Mouse (Mus musculus) liver, embryonic 16.5 days (tissue): ENCODE data around the gene Hist1h4c. TPM values are rescaled to one million over a fixed set of nuclear protein-coding genes. Genes with fewer than 3 reads are reported as not detected.
A peak's percentile ranks its signal among the peaks of the same experiment; 100 is the strongest.
"Not testable (repeated sequence)": the region's sequence is repeated elsewhere in the genome, so short reads cannot be mapped to it uniquely, and the experiment has no call there.

Experiments
- ATAC-seq: fragments of 200-750 bp; cut with Nextera tagmentation; 2 replicates; pipeline ENCODE4 v1.8.0; 2017; ENCODE audit warnings: low read depth, mild to moderate bottlenecking, moderate number of reproducible peaks, moderate library complexity
- H3K27ac ChIP-seq: fragments of 300-500 bp; sonication (generic); 2 replicates; pipeline ENCODE4 v1.5.1; 2014; ENCODE audit warnings: mild to moderate bottlenecking, low read length
- H3K27me3 ChIP-seq: fragments of 300-500 bp; sonication (generic); 2 replicates; pipeline ENCODE4 v1.6.1; 2014; ENCODE audit warnings: low read depth, low read length, mixed read lengths; ENCODE audit not compliant: control insufficient read depth, insufficient read depth
- H3K36me3 ChIP-seq: fragments of 300-500 bp; sonication (generic); 2 replicates; pipeline ENCODE4 v1.6.1; 2014; ENCODE audit warnings: mild to moderate bottlenecking; ENCODE audit not compliant: control insufficient read depth, insufficient read depth
- H3K4me1 ChIP-seq: fragments of 300-500 bp; sonication (generic); 2 replicates; pipeline ENCODE4 v1.6.1; 2014; ENCODE audit warnings: low read depth, low read length, mixed read lengths; ENCODE audit not compliant: control insufficient read depth
- H3K4me2 ChIP-seq: fragments of 300-500 bp; sonication (generic); 2 replicates; pipeline ENCODE4 v1.6.1; 2014; ENCODE audit warnings: low read depth, low read length, mixed read lengths
- H3K4me3 ChIP-seq: fragments of 300-500 bp; sonication (generic); 2 replicates; pipeline ENCODE4 v1.5.1; 2014; ENCODE audit warnings: low read depth, mild to moderate bottlenecking, low read length
- H3K9ac ChIP-seq: fragments of 300-500 bp; sonication (generic); 2 replicates; pipeline ENCODE4 v1.6.1; 2014; ENCODE audit warnings: low read depth, low read length
- H3K9me3 ChIP-seq: fragments of 300-500 bp; sonication (generic); replicated peaks from 2 replicates; pipeline ENCODE4 v1.6.1; 2016; ENCODE audit warnings: low read length; ENCODE audit not compliant: control insufficient read depth
- WGBS: fragments of 180-500 bp; shearing (Covaris S2); extraction: QIAGEN DNeasy Blood & Tissue Kit; methylation state at CpG from one replicate; pipeline ENCODE4 v1.1.7; 2014; ENCODE audit not compliant: insufficient replicate concordance; 5-methylcytosine and 5-hydroxymethylcytosine counted together
- polyA plus RNA-seq: library from polyadenylated mRNA; unstranded; fragments of >200 nt; fragmentation: Nextera tagmentation; extraction: Ambion mirVana; gene quantifications from 2 replicates; pipeline ENCODE4 v1.2.1, GENCODE M21; 2015

The Hist1h4c gene
- polyA plus RNA-seq, 1 experiment from 2014 or later = 6.3 TPM

DNA sequence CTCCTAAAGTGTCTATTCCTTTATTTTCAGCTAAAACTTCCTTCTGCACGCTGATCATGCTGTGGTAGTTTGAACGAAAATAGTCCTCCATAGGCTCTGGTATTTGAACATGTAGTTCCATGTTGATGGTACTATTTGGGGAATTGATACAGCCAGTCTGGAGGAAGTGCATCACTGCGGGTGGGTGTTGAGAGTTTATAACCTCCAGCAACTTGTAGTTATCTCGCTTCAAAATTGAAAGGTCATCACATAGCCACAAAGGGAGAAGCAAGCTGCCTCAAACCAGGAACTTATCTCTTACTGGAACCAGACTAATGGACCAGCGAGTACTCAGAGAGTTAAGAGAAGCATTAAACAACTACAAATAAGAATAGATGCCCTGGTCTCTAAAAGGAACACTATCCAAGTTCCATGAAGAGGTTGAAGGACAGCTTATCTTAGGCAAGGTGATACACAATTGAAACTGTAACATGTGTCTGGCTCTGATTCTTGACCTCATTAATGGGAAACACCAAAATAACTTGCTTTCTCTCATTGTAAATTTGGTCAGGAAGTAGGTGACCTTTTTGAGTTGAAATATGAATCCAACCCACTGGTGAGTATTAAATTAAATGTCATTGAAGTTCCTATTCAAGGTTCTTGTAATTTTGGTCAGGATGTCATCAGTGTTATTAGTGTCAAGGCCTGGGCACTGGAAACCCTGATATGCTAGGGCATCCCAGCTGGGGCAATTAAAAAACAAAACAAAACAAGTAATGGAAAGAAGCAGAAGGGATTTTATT is 18.2 kb upstream of the Hist1h4c start:
- no peaks in the 10 kb centered on the region for H3K36me3 ChIP-seq
- H3K4me1 ChIP-seq = peaks cover under 1% of the 10 kb centered on the region; the same call in 1 of the 2 replicates
- no peak overlapping the region for H3K9ac ChIP-seq
- 23% methylated on average over 5 of the region's 5 CpGs for WGBS
- no peaks in the 10 kb centered on the region for H3K27me3 ChIP-seq
- no peaks in the 10 kb centered on the region for H3K9me3 ChIP-seq
- no peak overlapping the region for H3K4me2 ChIP-seq
- H3K4me3 ChIP-seq = no peak overlapping the region
- H3K27ac ChIP-seq = no peak overlapping the region
- no peak for ATAC-seq

DNA sequence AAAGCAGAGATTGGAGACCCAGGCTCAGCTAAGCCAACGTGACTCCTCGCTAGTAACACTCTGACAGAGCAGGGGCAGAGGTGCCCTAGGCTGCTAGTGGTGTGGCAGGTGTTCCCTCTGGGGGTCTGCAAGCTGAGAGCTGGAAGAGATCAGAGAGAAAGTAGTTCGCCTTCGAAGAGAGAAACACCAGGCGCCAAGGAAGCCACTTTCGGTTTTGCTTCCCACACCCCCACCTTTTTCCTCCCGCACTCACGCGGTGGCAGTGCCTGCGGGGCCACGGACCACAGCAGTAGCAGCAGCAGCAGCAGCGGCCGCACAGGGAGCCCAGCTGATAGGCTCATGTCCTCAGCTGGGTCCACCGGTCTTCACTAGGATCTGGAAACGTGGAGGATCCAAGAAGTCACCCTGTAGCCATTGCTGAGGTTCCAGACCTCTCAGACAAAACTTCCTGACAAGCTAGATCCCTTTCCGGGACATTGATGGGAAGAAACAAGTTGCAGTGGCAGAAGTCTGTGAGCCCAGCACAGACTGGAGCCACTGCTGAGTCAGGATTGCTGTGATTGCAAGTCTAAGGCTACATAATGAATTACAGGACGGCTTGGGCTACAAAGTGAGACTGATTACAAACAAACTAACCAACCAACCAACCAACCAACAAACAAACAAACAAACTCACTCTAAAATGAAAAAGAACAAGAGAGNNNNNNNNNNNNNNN is 12.3 kb upstream of the Hist1h4c start, which contains the start of gene Hfe:
Gene Hfe, minus strand, starts transcription at position 481 of the 716 bp plus-strand sequence.
- WGBS = 2% methylated on average over 17 of the region's 17 CpGs
- H3K4me2 ChIP-seq = peak within 1 kb of the TSS; percentile 50
- peak within 1 kb of the TSS; percentile 54 for H3K4me3 ChIP-seq
- ATAC-seq = peak; percentile 65
- H3K36me3 ChIP-seq = no peaks in the 10 kb centered on the region
- peak within 1 kb of the TSS; percentile 55 for H3K27ac ChIP-seq
- H3K4me1 ChIP-seq = peaks cover 9% of the 10 kb centered on the region
- H3K9me3 ChIP-seq = no peaks in the 10 kb centered on the region
- H3K27me3 ChIP-seq = no peaks in the 10 kb centered on the region; the same call in 1 of the 2 replicates
- peak within 1 kb of the TSS; percentile 52 for H3K9ac ChIP-seq

DNA sequence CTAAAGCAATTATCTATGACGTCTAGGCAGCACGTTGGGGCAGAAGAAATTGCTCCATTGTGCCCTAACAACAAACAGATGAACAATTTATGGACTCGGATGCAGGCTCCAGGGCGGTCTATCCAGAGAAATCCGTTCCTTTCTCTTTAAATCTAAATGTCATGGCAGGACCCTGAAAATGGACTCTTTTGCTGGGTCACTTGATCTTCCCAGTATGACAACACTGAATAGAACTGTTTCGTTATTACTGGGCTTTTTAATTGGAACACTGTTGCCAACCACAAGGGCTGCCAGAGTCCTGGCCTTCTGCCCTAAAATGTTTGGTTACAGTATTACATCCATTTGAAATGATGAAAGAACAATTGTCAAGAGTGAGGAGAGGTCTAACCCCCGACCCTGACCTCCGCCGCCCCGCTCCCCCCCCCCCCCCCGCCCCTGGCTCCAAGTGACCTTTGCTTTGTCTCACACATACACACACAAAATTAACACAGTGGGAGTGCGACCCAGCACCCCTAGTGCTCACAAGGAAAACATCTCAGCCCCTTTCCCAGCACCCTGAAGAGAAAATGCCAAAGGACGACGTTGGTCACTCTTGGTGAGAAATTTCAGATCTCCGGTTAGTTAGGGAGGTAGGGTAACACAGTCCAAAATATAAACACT is 11.6 kb upstream of the Hist1h4c start:
- ATAC-seq = peak; percentile 19
- peak overlapping the region; percentile 55 for H3K27ac ChIP-seq
- H3K9me3 ChIP-seq = no peaks in the 10 kb centered on the region
- H3K4me1 ChIP-seq = peaks cover 9% of the 10 kb centered on the region
- peak overlapping the region; percentile 50 for H3K4me2 ChIP-seq
- peak overlapping the region; percentile 52 for H3K9ac ChIP-seq
- WGBS = 31% methylated on average over 14 of the region's 15 CpGs
- no peaks in the 10 kb centered on the region; the same call in 1 of the 2 replicates for H3K27me3 ChIP-seq
- no peaks in the 10 kb centered on the region for H3K36me3 ChIP-seq
- peak overlapping the region; percentile 54 for H3K4me3 ChIP-seq

DNA sequence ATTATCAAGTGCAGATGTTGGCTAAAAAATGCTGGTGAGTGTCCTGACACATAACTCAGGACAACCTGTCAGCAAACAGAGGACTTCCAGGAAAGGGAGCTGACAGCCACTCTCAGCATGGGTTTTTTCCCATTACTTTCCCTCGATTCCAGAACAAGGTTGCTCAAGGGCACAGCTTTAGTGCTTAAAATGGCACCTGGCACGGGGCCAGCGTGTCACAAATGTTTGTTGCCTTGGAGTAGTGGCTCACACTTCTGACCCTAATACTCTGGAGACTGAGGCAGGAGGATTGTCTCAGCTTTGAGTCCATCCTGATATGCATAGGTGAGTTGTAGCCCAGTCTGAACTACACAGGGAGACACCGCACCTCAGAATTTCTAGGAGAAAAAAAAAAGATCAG is 10.4 kb upstream of the Hist1h4c start:
- no peak overlapping the region for H3K27ac ChIP-seq
- no peaks in the 10 kb centered on the region for H3K36me3 ChIP-seq
- no peak for ATAC-seq

DNA sequence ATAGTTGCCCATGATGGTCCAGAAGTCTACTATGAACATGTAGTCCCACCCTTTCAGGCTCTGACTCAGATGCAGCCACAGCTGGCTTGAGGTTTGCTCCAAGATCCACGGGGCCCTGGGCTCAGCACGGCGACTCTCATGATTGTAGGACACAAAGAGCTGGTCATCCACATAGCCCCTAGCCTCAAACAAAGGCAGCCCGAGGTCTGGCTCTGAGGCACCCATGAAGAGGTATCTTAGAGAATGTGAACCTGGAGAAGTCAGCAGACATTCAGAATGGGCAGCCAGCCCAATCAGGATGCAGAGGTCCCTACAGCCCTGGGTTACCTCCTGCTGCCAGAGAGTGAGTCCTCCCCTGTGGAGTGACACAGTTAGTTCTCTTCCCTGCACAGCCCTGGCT is 9.8 kb upstream of the Hist1h4c start:
- 67% methylated on average over 4 of the region's 4 CpGs for WGBS
- ATAC-seq = no peak
- Histone ChIP-seq H3K36me3 (no peaks in the 10 kb centered on the region), H3K4me2 (no peak overlapping the region), H3K4me3 (no peak overlapping the region), H3K4me1 (peaks cover 9% of the 10 kb centered on the region), H3K9me3 (no peaks in the 10 kb centered on the region), H3K9ac (no peak overlapping the region), H3K27me3 (no peaks in the 10 kb centered on the region; the same call in 1 of the 2 replicates), H3K27ac (no peak overlapping the region)

More for the DNA sequence above, 10.4 kb upstream of the Hist1h4c start:
- Histone ChIP-seq H3K27me3 (no peaks in the 10 kb centered on the region; the same call in 1 of the 2 replicates), H3K9ac (no peak overlapping the region), H3K9me3 (no peaks in the 10 kb centered on the region), H3K4me3 (no peak overlapping the region), H3K4me2 (no peak overlapping the region), H3K4me1 (peaks cover 9% of the 10 kb centered on the region)
- 56% methylated on average over 4 of the region's 4 CpGs for WGBS

DNA sequence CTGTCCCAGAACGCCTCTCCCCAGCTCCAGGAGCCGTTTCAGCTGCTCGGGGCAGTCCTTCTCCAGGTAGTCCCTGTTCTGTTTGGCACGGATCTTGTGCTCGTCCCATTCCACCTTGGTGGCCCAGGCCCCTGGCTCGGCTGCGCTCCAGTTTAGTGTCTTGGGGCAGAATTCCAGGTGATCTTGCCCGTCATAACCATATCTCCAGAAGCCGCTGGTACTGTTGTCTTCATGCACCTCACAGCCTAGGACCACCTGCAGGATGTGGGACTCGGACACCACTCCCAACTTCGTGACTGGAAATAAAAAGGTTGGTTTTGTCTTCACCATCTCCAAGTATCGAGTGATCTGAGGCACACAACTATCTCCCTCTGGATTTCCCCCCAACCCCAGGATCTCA is 8.5 kb upstream of the Hist1h4c start:
- ATAC-seq = no peak
- 76% methylated on average over 12 of the region's 12 CpGs for WGBS
- H3K4me2 ChIP-seq = no peak overlapping the region
- H3K9me3 ChIP-seq = no peaks in the 10 kb centered on the region
- H3K4me3 ChIP-seq = no peak overlapping the region
- no peaks in the 10 kb centered on the region; the same call in 1 of the 2 replicates for H3K27me3 ChIP-seq
- H3K36me3 ChIP-seq = no peaks in the 10 kb centered on the region
- no peak overlapping the region for H3K9ac ChIP-seq
- H3K4me1 ChIP-seq = peaks cover 9% of the 10 kb centered on the region
- no peak overlapping the region for H3K27ac ChIP-seq

DNA sequence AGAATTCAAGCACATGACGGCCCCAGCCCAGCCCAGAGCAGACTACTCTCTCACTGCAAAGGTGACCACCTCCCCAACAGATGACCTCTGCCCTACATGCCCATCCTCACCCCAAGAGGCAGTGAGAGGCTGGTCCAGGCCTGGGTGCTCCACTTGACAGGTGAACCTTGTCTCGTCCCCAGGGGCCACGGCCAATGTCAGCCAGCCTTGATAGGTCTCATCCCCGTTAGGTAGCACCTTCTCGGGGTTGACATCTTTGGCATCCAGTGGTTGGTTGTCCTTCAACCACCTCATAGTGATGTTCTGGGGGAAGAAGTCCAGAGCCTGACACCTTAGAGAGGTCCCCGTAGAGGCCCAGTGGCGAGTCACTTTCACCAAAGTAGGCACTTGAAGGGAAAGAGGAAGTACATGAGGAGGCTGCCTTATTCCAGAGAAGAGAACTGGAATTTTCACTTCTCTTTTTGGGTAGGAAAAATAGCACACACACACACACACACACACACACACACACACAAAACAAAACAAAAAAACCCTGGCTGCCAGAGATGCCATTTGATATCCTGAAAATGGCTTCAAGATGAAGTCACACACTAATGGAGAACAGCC is 7.6 kb upstream of the Hist1h4c start:
- no peaks in the 10 kb centered on the region; the same call in 1 of the 2 replicates for H3K27me3 ChIP-seq
- H3K9me3 ChIP-seq = no peaks in the 10 kb centered on the region
- ATAC-seq = no peak
- no peak overlapping the region for H3K27ac ChIP-seq
- no peaks in the 10 kb centered on the region for H3K36me3 ChIP-seq
- H3K4me1 ChIP-seq = peaks cover 6% of the 10 kb centered on the region
- H3K4me3 ChIP-seq = no peak overlapping the region
- WGBS = 61% methylated on average over 7 of the region's 7 CpGs
- H3K9ac ChIP-seq = no peak overlapping the region
- H3K4me2 ChIP-seq = no peak overlapping the region

DNA sequence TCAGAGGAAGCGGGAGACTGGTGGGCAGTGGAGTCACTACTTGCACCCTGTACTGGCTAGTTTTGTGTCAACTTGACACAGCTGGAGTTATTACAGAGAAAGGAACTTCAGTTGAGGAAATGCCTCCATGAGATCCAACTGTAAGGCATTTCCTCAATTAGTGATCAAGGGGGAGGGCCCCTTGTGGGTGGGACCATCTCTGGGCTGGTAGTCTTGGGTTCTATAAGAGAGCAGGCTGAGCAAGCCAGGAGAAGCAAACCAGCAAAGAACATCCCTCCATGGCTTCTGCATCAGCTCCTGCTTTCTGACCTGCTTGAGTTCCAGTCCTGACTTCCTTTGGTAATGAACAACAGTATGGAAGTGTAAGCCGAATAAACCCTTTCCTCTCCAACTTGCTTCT is 4.5 kb upstream of the Hist1h4c start:
- H3K4me2 ChIP-seq, H3K4me3 ChIP-seq, ATAC-seq, H3K9me3 ChIP-seq, H3K9ac ChIP-seq, H3K36me3 ChIP-seq, H3K27ac ChIP-seq, H3K4me1 ChIP-seq, H3K27me3 ChIP-seq: not testable (repeated sequence)
- WGBS = 70% methylated on average over 2 of the region's 2 CpGs
